Mouse (Mus musculus) frontal cortex, adult (tissue): ENCODE data around the gene Dync2li1.
A peak's percentile ranks its signal among the peaks of the same experiment; 100 is the strongest.

Source experiments
- ATAC-seq: cut with Nextera tagmentation; 2 replicates; pipeline ENCODE4 v1.9.2; 2017; ENCODE audit warnings: mild to moderate bottlenecking, moderate library complexity, mixed read lengths; ENCODE audit not compliant: low TSS enrichment

Dync2li1 gene

GRCm38 (mm10) chr17:84645894-84646293 is 19.6 kb downstream of the Dync2li1 start:
- ATAC-seq: no peak

GRCm38 (mm10) chr17:84646477-84646876 is 20.2 kb downstream of the Dync2li1 start:
- ATAC-seq: peak; percentile 36

GRCm38 (mm10) chr17:84647630-84648029 is 21.3 kb downstream of the Dync2li1 start:
- ATAC-seq: no peak

GRCm38 (mm10) chr17:84650302-84651017 is 24.2 kb downstream of the Dync2li1 start:
- ATAC-seq: no peak

GRCm38 (mm10) chr17:84653544-84653943 is 27.2 kb downstream of the Dync2li1 start:
- ATAC-seq: no peak

- ATAC-seq: no peak
Measured at GRCm38 (mm10) chr17:84656205-84656604, 29.9 kb downstream of the Dync2li1 start.

GRCm38 (mm10) chr17:84656653-84657421 is 30.5 kb downstream of the Dync2li1 start:
- no peak for ATAC-seq

- no peak for ATAC-seq
Measured at GRCm38 (mm10) chr17:84657422-84657732, 31.1 kb downstream of the Dync2li1 start.

- no peak for ATAC-seq
Measured at GRCm38 (mm10) chr17:84657782-84658181, 31.5 kb downstream of the Dync2li1 start.

GRCm38 (mm10) chr17:84658195-84658594 is 31.9 kb downstream of the Dync2li1 start:
- ATAC-seq: no peak

GRCm38 (mm10) chr17:84658951-84659350 is 32.7 kb downstream of the Dync2li1 start:
- ATAC-seq: no peak

GRCm38 (mm10) chr17:84665053-84665452 is 38.8 kb downstream of the Dync2li1 start:
- no peak for ATAC-seq

- no peak for ATAC-seq
Measured at GRCm38 (mm10) chr17:84665691-84666090, 39.4 kb downstream of the Dync2li1 start.

- ATAC-seq: no peak
Measured at GRCm38 (mm10) chr17:84667848-84668247, 41.6 kb downstream of the Dync2li1 start.

- ATAC-seq: no peak
Measured at GRCm38 (mm10) chr17:84672376-84673369, 46.4 kb downstream of the Dync2li1 start.

- ATAC-seq: no peak
Measured at GRCm38 (mm10) chr17:84674048-84674447, 47.8 kb downstream of the Dync2li1 start.

GRCm38 (mm10) chr17:84675204-84675603 is 48.9 kb downstream of the Dync2li1 start:
- peak; percentile 77 for ATAC-seq

GRCm38 (mm10) chr17:84675951-84676366 is 49.7 kb downstream of the Dync2li1 start, which contains the start of gene Abcg8:
Gene Abcg8, plus strand, starts transcription at chr17:84676302.
- ATAC-seq: peak; percentile 38; the same call in 1 of the 2 replicates

- no peak for ATAC-seq
Measured at GRCm38 (mm10) chr17:84677595-84677994, 51.3 kb downstream of the Dync2li1 start.

GRCm38 (mm10) chr17:84681670-84682069 is 55.4 kb downstream of the Dync2li1 start:
- ATAC-seq: peak; percentile 79

GRCm38 (mm10) chr17:84682734-84683717 is 56.7 kb downstream of the Dync2li1 start, which contains the start of gene Abcg5:
Gene Abcg5, minus strand, starts transcription at chr17:84683011.
- no peak for ATAC-seq
